Mouse (Mus musculus) forebrain, embryonic 10.5 days (tissue): ENCODE data around the gene Lypd4. TPM values are rescaled to one million over a fixed set of nuclear protein-coding genes. Genes with fewer than 3 reads are reported as not detected.
A peak's percentile ranks its signal among the peaks of the same experiment; 100 is the strongest.

Experiments used
- DNase-seq: peaks from one replicate; pipeline ENCODE4 v3.0.0-alpha.2; 2017; ENCODE audit warnings: low spot score; ENCODE audit errors: extremely low spot score
- H3K27ac ChIP-seq: fragments of 300-500 bp; sonication (generic); 2 replicates; pipeline ENCODE4 v1.5.1; 2016; ENCODE audit warnings: mild to moderate bottlenecking
- H3K27me3 ChIP-seq: fragments of 300-500 bp; sonication (generic); 2 replicates; pipeline ENCODE4 v1.6.1; 2016; ENCODE audit warnings: mild to moderate bottlenecking; ENCODE audit not compliant: poor library complexity, severe bottlenecking
- H3K36me3 ChIP-seq: fragments of 300-500 bp; sonication (generic); replicated peaks from 2 replicates; pipeline ENCODE4 v1.6.1; 2016; ENCODE audit warnings: mild to moderate bottlenecking, moderate library complexity
- H3K4me1 ChIP-seq: fragments of 300-500 bp; sonication (generic); 2 replicates; pipeline ENCODE4 v1.6.1; 2016
- H3K4me3 ChIP-seq: fragments of 300-500 bp; sonication (generic); 2 replicates; pipeline ENCODE4 v1.5.1; 2016; ENCODE audit warnings: mild to moderate bottlenecking, moderate library complexity
- H3K9me3 ChIP-seq: fragments of 300-500 bp; sonication (generic); 2 replicates; pipeline ENCODE4 v1.6.1; 2016; ENCODE audit warnings: mild to moderate bottlenecking, moderate library complexity
- WGBS: fragments of 180-500 bp; shearing (Covaris S2); methylation state at CpG from one replicate; pipeline ENCODE4 v1.1.7; 2016; 5-methylcytosine and 5-hydroxymethylcytosine counted together
- polyA plus RNA-seq: library from polyadenylated mRNA; unstranded; fragments of >200 nt; fragmentation: Nextera tagmentation; extraction: Ambion mirVana; gene quantifications from 2 replicates; pipeline ENCODE4 v1.2.1, GENCODE M21; 2016

The Lypd4 gene
- polyA plus RNA-seq, result not detected in 2 replicates

- H3K4me1 ChIP-seq, result peaks cover 16% of the 10 kb centered on the region
- peak within 1 kb of the TSS; percentile 6; the same call in 1 of the 2 replicates for H3K4me3 ChIP-seq
- H3K36me3 ChIP-seq, result no peaks in the 10 kb centered on the region
- peaks cover 33% of the 10 kb centered on the region for H3K27me3 ChIP-seq
- DNase-seq, result no peak
- WGBS, result 53% methylated on average over 41 of the region's 41 CpGs
- H3K9me3 ChIP-seq, result peaks cover 12% of the 10 kb centered on the region
- H3K27ac ChIP-seq, result no peak within 1 kb of the TSS
These were observed at the start of gene Lypd4, which contains the start of gene Dmrtc2 for GRCm38 (mm10) chr7:24869532-24870165. Lypd4 (minus strand) TSS chr7:24869941. Dmrtc2 (plus strand) TSS chr7:24870057.

GRCm38 (mm10) chr7:24918763-24919323 is 49.1 kb upstream of the Lypd4 start:
- Histone ChIP-seq H3K4me3 (no peak overlapping the region), H3K27me3 (no peaks in the 10 kb centered on the region), H3K4me1 (0 out of 2 replicates have a peak, but pooled peaks cover 4% of the 10 kb centered on the region), H3K27ac (no peak overlapping the region), H3K9me3 (peaks cover 1% of the 10 kb centered on the region; the same call in 1 of the 2 replicates), H3K36me3 (peaks cover 75% of the 10 kb centered on the region)
- no peak for DNase-seq
- 94% methylated on average over 20 of the region's 20 CpGs for WGBS

DNA sequence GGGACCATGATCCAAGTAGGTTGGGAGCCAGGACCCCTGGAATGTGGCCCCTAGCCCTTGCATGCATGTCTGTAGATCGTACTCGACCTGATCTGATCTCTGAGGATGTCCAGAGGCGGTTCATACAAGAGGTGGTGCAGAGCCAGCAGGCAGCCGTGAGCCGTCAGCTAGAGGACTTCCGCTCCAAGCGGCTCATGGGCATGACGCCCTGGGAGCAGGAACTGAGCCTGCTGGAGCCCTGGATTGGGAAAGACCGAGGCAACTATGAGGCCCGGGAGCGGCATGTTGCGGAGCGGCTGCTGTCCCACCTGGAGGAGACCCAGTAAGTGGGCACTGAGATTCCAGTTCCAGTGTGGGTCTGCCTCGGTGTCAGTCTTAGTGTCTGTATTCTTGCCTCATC is 42.7 kb upstream of the Lypd4 start:
- no peak for DNase-seq
- peaks cover 58% of the 10 kb centered on the region for H3K36me3 ChIP-seq
- H3K27me3 ChIP-seq, result no peaks in the 10 kb centered on the region
- no peak overlapping the region for H3K4me3 ChIP-seq
- H3K4me1 ChIP-seq, result peaks cover 4% of the 10 kb centered on the region
- no peaks in the 10 kb centered on the region for H3K9me3 ChIP-seq
- no peak overlapping the region for H3K27ac ChIP-seq
- WGBS, result 93% methylated on average over 14 of the region's 14 CpGs

DNA sequence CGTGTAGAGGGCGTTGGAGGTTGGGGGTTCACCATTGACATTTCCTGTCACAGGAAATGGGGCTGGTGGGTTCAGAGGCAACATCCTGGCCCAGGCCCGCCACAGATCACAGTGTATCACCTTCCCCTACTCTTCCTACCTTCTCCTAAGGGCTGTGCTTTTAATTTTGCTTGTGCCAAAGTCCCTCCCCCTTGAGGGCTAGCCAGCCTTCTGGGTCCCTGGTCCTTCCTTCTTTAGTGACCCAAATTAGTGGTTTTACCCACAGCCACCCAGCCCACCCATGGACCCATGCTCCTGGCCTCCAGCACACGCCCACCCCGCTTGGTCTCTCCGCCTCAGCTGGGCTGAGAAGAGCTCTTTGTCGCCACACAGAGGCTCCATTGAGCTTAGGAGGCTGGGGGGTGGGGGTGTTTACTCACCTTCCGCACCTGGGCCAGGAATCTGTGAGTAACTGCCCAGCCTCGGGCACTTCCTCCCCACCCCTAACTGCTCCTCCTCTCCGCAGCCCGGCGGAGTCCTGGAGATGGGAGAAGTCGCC is 37.5 kb upstream of the Lypd4 start:
- H3K27me3 ChIP-seq, result no peaks in the 10 kb centered on the region
- H3K36me3 ChIP-seq, result peaks cover 33% of the 10 kb centered on the region
- peak overlapping the region; percentile 12 for H3K4me3 ChIP-seq
- H3K9me3 ChIP-seq, result no peaks in the 10 kb centered on the region
- WGBS, result 24% methylated on average over 13 of the region's 13 CpGs
- H3K4me1 ChIP-seq, result peaks cover 52% of the 10 kb centered on the region
- DNase-seq, result no peak
- peak overlapping the region; percentile 51 for H3K27ac ChIP-seq

GRCm38 (mm10) chr7:24906551-24906950 is 36.8 kb upstream of the Lypd4 start:
- Histone ChIP-seq H3K9me3 (no peaks in the 10 kb centered on the region), H3K36me3 (peaks cover 27% of the 10 kb centered on the region), H3K27ac (peak overlapping the region; percentile 51; the same call in 1 of the 2 replicates), H3K4me1 (peaks cover 59% of the 10 kb centered on the region), H3K27me3 (no peaks in the 10 kb centered on the region), H3K4me3 (no peak overlapping the region)
- DNase-seq, result no peak
- WGBS, result 48% methylated on average over 6 of the region's 6 CpGs

GRCm38 (mm10) chr7:24904936-24905335 is 35.2 kb upstream of the Lypd4 start:
- Histone ChIP-seq H3K27me3 (no peaks in the 10 kb centered on the region), H3K36me3 (peaks cover 24% of the 10 kb centered on the region), H3K9me3 (no peaks in the 10 kb centered on the region), H3K27ac (peak overlapping the region; percentile 85), H3K4me3 (peak overlapping the region; percentile 75), H3K4me1 (peaks cover 59% of the 10 kb centered on the region)
- peak; percentile 69 for DNase-seq
- WGBS, result 11% methylated on average over 3 of the region's 3 CpGs

DNA sequence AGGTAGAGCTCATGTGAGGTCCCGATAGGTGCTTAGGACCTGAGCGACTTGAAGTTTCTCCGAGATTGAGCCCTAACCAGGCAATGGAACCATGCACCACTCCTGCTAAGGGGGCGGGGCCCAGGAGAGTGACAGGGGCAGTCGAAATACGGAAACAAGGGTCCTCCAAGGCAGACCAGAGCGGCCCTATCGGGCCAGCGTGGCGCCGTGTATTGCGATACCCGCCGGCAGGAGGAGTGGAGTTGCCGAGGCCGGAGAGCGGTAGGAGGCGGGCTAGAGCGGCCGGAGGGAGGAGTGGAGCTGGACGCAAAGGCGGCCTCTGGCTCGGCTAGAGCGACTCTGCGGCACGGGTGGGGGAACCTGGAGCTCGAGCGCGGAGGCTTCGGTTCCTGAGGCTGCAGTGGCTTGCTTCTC is 34.3 kb upstream of the Lypd4 start:
- Histone ChIP-seq H3K36me3 (peaks cover 18% of the 10 kb centered on the region), H3K27ac (peak overlapping the region; percentile 85), H3K27me3 (no peaks in the 10 kb centered on the region), H3K9me3 (no peaks in the 10 kb centered on the region), H3K4me1 (peaks cover 59% of the 10 kb centered on the region), H3K4me3 (peak overlapping the region; percentile 75)
- under 1% methylated on average over 30 of the region's 30 CpGs for WGBS
- peak; percentile 96 for DNase-seq

- Histone ChIP-seq H3K4me3 (peak overlapping the region; percentile 75), H3K4me1 (peaks cover 59% of the 10 kb centered on the region), H3K36me3 (peaks cover 11% of the 10 kb centered on the region), H3K9me3 (no peaks in the 10 kb centered on the region), H3K27ac (peak overlapping the region; percentile 88), H3K27me3 (no peaks in the 10 kb centered on the region)
- no peak for DNase-seq
- 43% methylated on average over 10 of the region's 10 CpGs for WGBS
These were observed 33.7 kb upstream of the Lypd4 start for GRCm38 (mm10) chr7:24903444-24903825.

- H3K4me1 ChIP-seq, result peaks cover 58% of the 10 kb centered on the region
- H3K4me3 ChIP-seq, result peak within 1 kb of the TSS; percentile 75
- 6% methylated on average over 54 of the region's 68 CpGs for WGBS
- H3K9me3 ChIP-seq, result no peaks in the 10 kb centered on the region
- peak; percentile 53 for DNase-seq
- peaks cover 5% of the 10 kb centered on the region; the same call in 1 of the 2 replicates for H3K36me3 ChIP-seq
- H3K27me3 ChIP-seq, result no peaks in the 10 kb centered on the region
- peak within 1 kb of the TSS; percentile 88 for H3K27ac ChIP-seq
These were observed 33.1 kb upstream of the Lypd4 start, which contains the start of gene Arhgef1 for GRCm38 (mm10) chr7:24902630-24903443. Arhgef1 (plus strand) TSS chr7:24902912.

DNA sequence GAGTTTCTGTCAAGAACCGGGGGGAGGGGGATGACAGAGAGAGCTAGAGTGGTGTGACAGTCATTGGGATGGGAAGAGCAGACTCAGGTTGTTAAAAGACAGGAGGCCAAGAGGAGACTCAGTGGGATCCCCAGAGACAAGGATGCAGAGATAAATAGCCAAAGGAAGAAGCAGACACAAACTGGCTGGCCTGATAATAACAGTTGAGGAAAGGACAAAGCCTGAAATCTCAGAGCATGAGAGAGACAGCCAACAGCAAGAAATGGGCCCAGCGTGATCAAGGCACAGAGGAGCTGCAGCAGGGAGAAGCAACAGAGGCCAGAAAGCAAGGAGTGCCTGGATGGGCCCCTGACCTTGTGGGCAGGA is 32.5 kb upstream of the Lypd4 start:
- Histone ChIP-seq H3K36me3 (no peaks in the 10 kb centered on the region), H3K9me3 (no peaks in the 10 kb centered on the region), H3K27me3 (no peaks in the 10 kb centered on the region), H3K4me1 (peaks cover 52% of the 10 kb centered on the region), H3K4me3 (peak overlapping the region; percentile 75), H3K27ac (peak overlapping the region; percentile 88)
- 61% methylated on average over 2 of the region's 2 CpGs for WGBS
- DNase-seq, result no peak

DNA sequence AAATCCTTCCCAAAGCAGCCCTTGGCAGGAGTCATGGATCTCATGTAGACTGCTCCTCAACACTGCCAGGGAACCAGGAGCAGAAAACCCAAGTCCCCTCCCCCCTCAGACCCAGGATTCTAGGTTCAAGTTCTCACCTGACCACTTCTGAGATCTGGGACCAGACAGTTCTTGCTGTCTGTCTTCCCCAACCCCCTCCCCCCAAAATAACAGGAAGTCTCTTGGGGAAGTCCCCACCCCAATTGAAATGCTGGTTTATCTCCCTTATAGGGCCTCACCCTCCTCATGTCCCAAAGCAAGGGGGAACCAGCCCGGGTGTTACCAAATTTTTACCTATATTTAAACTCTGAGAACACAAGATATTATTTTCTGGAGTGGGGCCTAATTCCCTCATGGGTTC is 32.1 kb upstream of the Lypd4 start:
- no peak for DNase-seq
- Histone ChIP-seq H3K36me3 (no peaks in the 10 kb centered on the region), H3K9me3 (no peaks in the 10 kb centered on the region), H3K27ac (peak overlapping the region; percentile 88; the same call in 1 of the 2 replicates), H3K4me1 (peaks cover 48% of the 10 kb centered on the region), H3K4me3 (peak overlapping the region; percentile 75; the same call in 1 of the 2 replicates), H3K27me3 (no peaks in the 10 kb centered on the region)
- WGBS, result 88% methylated on average over 1 of the region's 1 CpGs

DNA sequence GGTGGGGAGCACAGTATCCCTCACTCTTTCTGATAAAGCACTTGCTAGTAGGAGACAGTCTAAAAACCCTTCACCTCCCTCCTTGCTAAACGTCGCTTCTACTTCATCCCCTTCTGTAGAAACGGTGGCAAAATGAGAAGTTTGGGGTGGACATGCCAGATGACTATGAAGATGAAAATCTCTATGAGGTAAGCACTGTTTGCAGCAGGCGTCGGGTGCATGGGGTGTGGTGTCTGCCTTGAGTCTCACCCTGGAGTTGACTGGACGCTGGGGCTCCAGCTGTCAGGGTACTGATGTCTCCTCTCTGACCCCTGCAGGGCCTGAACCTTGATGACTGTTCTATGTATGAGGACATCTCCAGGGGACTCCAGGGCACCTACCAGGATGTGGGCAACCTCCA is 31.4 kb upstream of the Lypd4 start:
- WGBS, result 84% methylated on average over 6 of the region's 6 CpGs
- DNase-seq, result no peak
- Histone ChIP-seq H3K9me3 (no peaks in the 10 kb centered on the region), H3K4me1 (peaks cover 41% of the 10 kb centered on the region), H3K36me3 (no peaks in the 10 kb centered on the region), H3K27me3 (no peaks in the 10 kb centered on the region), H3K4me3 (no peak overlapping the region), H3K27ac (no peak overlapping the region)
